Mouse (Mus musculus): ENCODE measurements around the gene 6430550D23Rik. TPM values are rescaled to one million over a fixed set of nuclear protein-coding genes. Genes with fewer than 3 reads are reported as not detected.

6430550D23Rik gene
- polyA plus RNA-seq, 1 experiment, result 0.03 TPM

DNA sequence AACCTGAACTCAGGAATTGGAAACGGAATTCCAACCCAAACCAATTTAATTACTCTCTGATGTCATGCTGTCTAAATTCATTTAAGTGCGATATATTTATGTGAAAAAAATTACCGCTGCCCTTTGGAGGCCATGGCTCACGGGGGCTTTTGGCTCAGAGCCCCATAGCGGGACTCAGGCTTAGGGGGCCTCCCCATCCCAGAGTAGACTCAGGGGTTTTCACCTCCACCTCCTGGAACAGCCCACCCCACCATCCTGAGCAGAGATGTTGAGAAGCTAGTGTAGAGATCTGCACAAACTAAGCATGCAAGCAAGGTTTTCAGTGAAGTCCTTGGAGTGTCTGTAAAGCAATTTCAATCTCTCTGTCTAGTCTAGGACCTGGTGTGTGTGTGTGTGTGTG lies 62.2 kb downstream of the 6430550D23Rik start:
- Histone ChIP-seq H3K4me3 (replicated peaks) (no peak overlapping the region), H3K4me1 (ENCODE audit: control insufficient read depth) (peaks cover 39% of the 10 kb centered on the region), H3K36me3 (ENCODE audit: control insufficient read depth) (no peaks in the 10 kb centered on the region), H3K9me3 (ENCODE audit: control insufficient read depth, low read length) (no peaks in the 10 kb centered on the region), H3K27me3 (ENCODE audit: control insufficient read depth) (peaks cover 3% of the 10 kb centered on the region; the same call in 1 of the 2 replicates)
- TF ChIP-seq TAL1 (IDR thresholded peaks at IDR 0.05; ENCODE audit: low read length), result no peak
- TF ChIP-seq GATA1 (IDR thresholded peaks at IDR 0.05; ENCODE audit: low read length), result no peak

DNA sequence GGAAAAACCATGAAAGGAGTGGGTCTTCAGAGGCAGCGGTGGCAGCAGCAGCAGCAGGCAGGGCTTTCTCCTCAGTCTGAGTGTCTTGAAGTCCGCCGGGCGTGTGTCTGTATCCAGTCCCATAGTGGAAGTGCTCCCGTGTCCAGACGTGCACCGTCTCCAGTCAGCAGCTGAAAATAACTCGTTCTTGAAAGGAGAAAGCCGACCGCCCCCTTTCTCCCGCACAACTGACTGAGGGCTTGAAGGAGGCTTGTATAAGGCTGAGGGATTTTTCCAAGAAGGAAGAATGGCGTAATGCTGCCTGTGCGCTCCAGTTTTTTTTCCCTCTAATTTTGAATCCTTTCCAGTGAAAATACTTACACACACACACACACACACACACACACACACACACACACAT lies 62.7 kb downstream of the 6430550D23Rik start, which contains the start of gene Gdf5:
Gene Gdf5, minus strand, starts transcription at position 244 of the 400 bp plus-strand sequence.
- Histone ChIP-seq H3K36me3 (ENCODE audit: control insufficient read depth) (no peaks in the 10 kb centered on the region), H3K27me3 (ENCODE audit: control insufficient read depth) (peaks cover 3% of the 10 kb centered on the region; the same call in 1 of the 2 replicates), H3K4me1 (ENCODE audit: control insufficient read depth) (peaks cover 38% of the 10 kb centered on the region), H3K9me3 (ENCODE audit: control insufficient read depth, low read length) (no peaks in the 10 kb centered on the region), H3K4me3 (replicated peaks) (no peak within 1 kb of the TSS)
- TF ChIP-seq GATA1 (IDR thresholded peaks at IDR 0.05; ENCODE audit: low read length) (no peak), TAL1 (IDR thresholded peaks at IDR 0.05; ENCODE audit: low read length) (no peak)

- H3K4me3 ChIP-seq (replicated peaks), result no peak overlapping the region
- peaks cover 36% of the 10 kb centered on the region for H3K4me1 ChIP-seq (ENCODE audit: control insufficient read depth)
- no peaks in the 10 kb centered on the region for H3K9me3 ChIP-seq (ENCODE audit: control insufficient read depth, low read length)
- TF ChIP-seq GATA1 (IDR thresholded peaks at IDR 0.05; ENCODE audit: low read length) (no peak), TAL1 (IDR thresholded peaks at IDR 0.05; ENCODE audit: low read length) (no peak)
- peaks cover 3% of the 10 kb centered on the region; the same call in 1 of the 2 replicates for H3K27me3 ChIP-seq (ENCODE audit: control insufficient read depth)
- no peaks in the 10 kb centered on the region for H3K36me3 ChIP-seq (ENCODE audit: control insufficient read depth)
Measured at GRCm38 (mm10) chr2:155944685-155945084, 63.1 kb downstream of the 6430550D23Rik start.

- Histone ChIP-seq H3K27me3 (ENCODE audit: control insufficient read depth) (peaks cover 3% of the 10 kb centered on the region; the same call in 1 of the 2 replicates), H3K9me3 (ENCODE audit: control insufficient read depth, low read length) (no peaks in the 10 kb centered on the region), H3K4me3 (replicated peaks) (no peak overlapping the region), H3K36me3 (ENCODE audit: control insufficient read depth) (no peaks in the 10 kb centered on the region), H3K4me1 (ENCODE audit: control insufficient read depth) (peaks cover 29% of the 10 kb centered on the region)
- TF ChIP-seq TAL1 (IDR thresholded peaks at IDR 0.05; ENCODE audit: low read length) (no peak), GATA1 (IDR thresholded peaks at IDR 0.05; ENCODE audit: low read length) (no peak)
Measured at GRCm38 (mm10) chr2:155943463-155943862, 64.3 kb downstream of the 6430550D23Rik start.

- Histone ChIP-seq H3K27me3 (ENCODE audit: control insufficient read depth) (peaks cover 3% of the 10 kb centered on the region; the same call in 1 of the 2 replicates), H3K36me3 (ENCODE audit: control insufficient read depth) (no peaks in the 10 kb centered on the region), H3K4me1 (ENCODE audit: control insufficient read depth) (peaks cover 13% of the 10 kb centered on the region), H3K9me3 (ENCODE audit: control insufficient read depth, low read length) (no peaks in the 10 kb centered on the region), H3K4me3 (replicated peaks) (no peak overlapping the region)
- TF ChIP-seq TAL1 (IDR thresholded peaks at IDR 0.05; ENCODE audit: low read length) (no peak), GATA1 (IDR thresholded peaks at IDR 0.05; ENCODE audit: low read length) (no peak)
Measured at GRCm38 (mm10) chr2:155941697-155942442, 65.9 kb downstream of the 6430550D23Rik start.

GRCm38 (mm10) chr2:155940681-155941080 lies 67.1 kb downstream of the 6430550D23Rik start, which contains the start of gene Gm15557:
TSS of gene Gm15557 (plus strand) at chr2:155940728.
- H3K9me3 ChIP-seq (ENCODE audit: control insufficient read depth, low read length), result no peaks in the 10 kb centered on the region

GRCm38 (mm10) chr2:155939897-155940529 lies 67.8 kb downstream of the 6430550D23Rik start:
- Histone ChIP-seq H3K36me3 (ENCODE audit: control insufficient read depth) (no peaks in the 10 kb centered on the region), H3K4me3 (replicated peaks) (no peak overlapping the region), H3K9me3 (ENCODE audit: control insufficient read depth, low read length) (no peaks in the 10 kb centered on the region), H3K27me3 (ENCODE audit: control insufficient read depth) (peaks cover 3% of the 10 kb centered on the region; the same call in 1 of the 2 replicates), H3K4me1 (ENCODE audit: control insufficient read depth) (0 out of 2 replicates have a peak, but pooled peaks cover 2% of the 10 kb centered on the region)
- no peak for TF ChIP-seq TAL1 (IDR thresholded peaks at IDR 0.05; ENCODE audit: low read length)
- no peak for TF ChIP-seq GATA1 (IDR thresholded peaks at IDR 0.05; ENCODE audit: low read length)

More at GRCm38 (mm10) chr2:155940681-155941080, 67.1 kb downstream of the 6430550D23Rik start, which contains the start of gene Gm15557:
- TF ChIP-seq TAL1 (IDR thresholded peaks at IDR 0.05; ENCODE audit: low read length), result no peak
- no peak for TF ChIP-seq GATA1 (IDR thresholded peaks at IDR 0.05; ENCODE audit: low read length)
- no peak within 1 kb of the TSS for H3K4me3 ChIP-seq (replicated peaks)
- H3K4me1 ChIP-seq (ENCODE audit: control insufficient read depth), result peaks cover 3% of the 10 kb centered on the region; the same call in 1 of the 2 replicates
- no peaks in the 10 kb centered on the region for H3K36me3 ChIP-seq (ENCODE audit: control insufficient read depth)
- peaks cover 3% of the 10 kb centered on the region; the same call in 1 of the 2 replicates for H3K27me3 ChIP-seq (ENCODE audit: control insufficient read depth)

GRCm38 (mm10) chr2:155929531-155930442 lies 78.0 kb downstream of the 6430550D23Rik start, which contains the start of gene Uqcc1:
TSS of gene Uqcc1 (minus strand) at chr2:155930310.
- peak within 1 kb of the TSS; percentile 90 for H3K4me3 ChIP-seq (replicated peaks)
- H3K36me3 ChIP-seq (ENCODE audit: control insufficient read depth), result peaks cover 2% of the 10 kb centered on the region
- no peaks in the 10 kb centered on the region for H3K9me3 ChIP-seq (ENCODE audit: control insufficient read depth, low read length)
- peaks cover 35% of the 10 kb centered on the region for H3K4me1 ChIP-seq (ENCODE audit: control insufficient read depth)
- TF ChIP-seq GATA1 (IDR thresholded peaks at IDR 0.05; ENCODE audit: low read length) (no peak), TAL1 (IDR thresholded peaks at IDR 0.05; ENCODE audit: low read length) (no peak)
- no peaks in the 10 kb centered on the region for H3K27me3 ChIP-seq (ENCODE audit: control insufficient read depth)
